Mouse (Mus musculus) heart, embryonic 10.5 days (tissue): ENCODE results near the gene Vps18. TPM values are rescaled to one million over a fixed set of nuclear protein-coding genes. Genes with fewer than 3 reads are reported as not detected.

Experiments
- DNase-seq: peaks from one replicate; pipeline ENCODE4 v3.0.0-alpha.2; 2017; ENCODE audit warnings: low spot score
- H3K27ac ChIP-seq: fragments of 300-500 bp; sonication (generic); 2 replicates; pipeline ENCODE4 v1.5.1; 2016; ENCODE audit warnings: mild to moderate bottlenecking
- H3K27me3 ChIP-seq: fragments of 300-500 bp; sonication (generic); 2 replicates; pipeline ENCODE4 v1.6.1; 2016; ENCODE audit warnings: mild to moderate bottlenecking; ENCODE audit not compliant: poor library complexity, insufficient read depth, severe bottlenecking
- H3K36me3 ChIP-seq: fragments of 300-500 bp; sonication (generic); 2 replicates; pipeline ENCODE4 v1.6.1; 2016; ENCODE audit warnings: mild to moderate bottlenecking, moderate library complexity
- H3K4me1 ChIP-seq: fragments of 300-500 bp; sonication (generic); 2 replicates; pipeline ENCODE4 v1.6.1; 2016; ENCODE audit warnings: mild to moderate bottlenecking
- H3K4me3 ChIP-seq: fragments of 300-500 bp; sonication (generic); 2 replicates; pipeline ENCODE4 v1.5.1; 2016; ENCODE audit warnings: mild to moderate bottlenecking, moderate library complexity
- H3K9me3 ChIP-seq: fragments of 300-500 bp; sonication (generic); 2 replicates; pipeline ENCODE4 v1.6.1; 2016; ENCODE audit warnings: mild to moderate bottlenecking, moderate library complexity
- WGBS: fragments of 180-500 bp; shearing (Covaris S2); methylation state at CpG from one replicate; pipeline ENCODE4 v1.1.7; 2016; 5-methylcytosine and 5-hydroxymethylcytosine counted together
- polyA plus RNA-seq: library from polyadenylated mRNA; unstranded; fragments of >200 nt; fragmentation: Nextera tagmentation; extraction: Ambion mirVana; gene quantifications from 2 replicates; pipeline ENCODE4 v1.2.1, GENCODE M21; 2016

The Vps18 gene
- polyA plus RNA-seq, 1 experiment from 2014 or later, result 18.6 TPM

GRCm38 (mm10) chr2:119344537-119345138 is 56.1 kb downstream of the Vps18 start:
- no peak overlapping the region for H3K27ac ChIP-seq
- no peaks in the 10 kb centered on the region for H3K9me3 ChIP-seq
- no peak for DNase-seq
- H3K4me3 ChIP-seq, result no peak overlapping the region
- peaks cover under 1% of the 10 kb centered on the region; the same call in 1 of the 2 replicates for H3K27me3 ChIP-seq
- H3K4me1 ChIP-seq, result no peaks in the 10 kb centered on the region
- no peaks in the 10 kb centered on the region for H3K36me3 ChIP-seq
- 32% methylated on average over 6 of the region's 6 CpGs for WGBS

Other genes starting within 250 kb of the Vps18 start
- gene Knl1, start 241.6 kb upstream of the Vps18 start, polyA plus RNA-seq, result 36.1 and 36.3 TPM in 2 replicates
- gene Rad51, start 175.9 kb upstream of the Vps18 start, polyA plus RNA-seq, result 45.1 and 54.8 TPM in 2 replicates
- gene Rmdn3, start 131.7 kb upstream of the Vps18 start, polyA plus RNA-seq, result 36.4 and 43.8 TPM in 2 replicates
- 7.4 and 9.1 TPM in 2 replicates for gene Gchfr, start 121.0 kb upstream of the Vps18 start, polyA plus RNA-seq
- gene Gm14137, start 114.2 kb upstream of the Vps18 start, polyA plus RNA-seq, result 0.48 and 0.71 TPM in 2 replicates
- gene Zfyve19, start 80.1 kb upstream of the Vps18 start, polyA plus RNA-seq, result 46.4 and 50.4 TPM in 2 replicates
- 14.8 and 19.5 TPM in 2 replicates for gene Dnajc17, start 79.9 kb upstream of the Vps18 start, polyA plus RNA-seq
- 0.18 TPM in 1 of 2 replicates, not detected in the other for gene Ppp1r14d, start 58.8 kb upstream of the Vps18 start, polyA plus RNA-seq
- 2.6 and 8.8 TPM in 2 replicates for gene Spint1, start 51.4 kb upstream of the Vps18 start, polyA plus RNA-seq
- gene Rhov, start 17.5 kb upstream of the Vps18 start, polyA plus RNA-seq, result 0.39 TPM in 1 of 2 replicates, not detected in the other
- gene Dll4, start 37.0 kb downstream of the Vps18 start, polyA plus RNA-seq, result 6.0 and 7.5 TPM in 2 replicates
- 0.55 and 0.69 TPM in 2 replicates for gene Chac1, start 62.5 kb downstream of the Vps18 start, polyA plus RNA-seq
- gene Ino80, start 188.9 kb downstream of the Vps18 start, polyA plus RNA-seq, result 2.7 and 3.4 TPM in 2 replicates